ENCODE assay signal across 24 mouse cellular contexts in genomic region chr1:163129129-163129900, GRCm38 (mm10). TPM values are rescaled to one million over a fixed set of nuclear protein-coding genes. Genes with fewer than 3 reads are reported as not detected.
A peak's percentile ranks its signal among the peaks of the same experiment; 100 is the strongest.
DNase-seq lines count a peak whose midpoint lies in the region; ATAC-seq lines count a peak whose summit lies in the region.
"Had no signal": no experiment of that assay in that cellular context is flagged by ENCODE, and none has a peak within 500 bp of the region (broad histone marks: within the 10 kb centered on the region; RNA-seq: fewer than 3 reads in every experiment).

No protein-coding gene starts in this region.

- WGBS in embryonic facial prominence, embryonic 14.5 days = 37% methylated on average over 9 of the region's 9 CpGs

- H3K27me3 ChIP-seq in embryonic facial prominence, embryonic 14.5 days (replicated peaks; ENCODE audit: control insufficient read depth, insufficient read depth, low read length) = no peaks in the 10 kb centered on the region
- H3K27me3 ChIP-seq: heart, embryonic 15.5 days; kidney, embryonic 15.5 days; limb, embryonic 15.5 days; neural tube, embryonic 12.5 days had no signal

- peaks cover 24% of the 10 kb centered on the region for H3K4me1 ChIP-seq in embryonic facial prominence, embryonic 14.5 days (ENCODE audit: control insufficient read depth, insufficient read depth, low read length)
- H3K4me1 ChIP-seq: heart, embryonic 15.5 days; hindbrain, embryonic 10.5 days; kidney, embryonic 15.5 days; neural tube, embryonic 12.5 days had no signal

- peak overlapping the region; percentile 59; the same call in 1 of the 2 replicates for H3K27ac ChIP-seq in embryonic facial prominence, embryonic 14.5 days (replicated peaks; ENCODE audit: low read depth, low read length)
- H3K27ac ChIP-seq: gastrocnemius, adult 2 months; heart, embryonic 15.5 days; hindbrain, embryonic 10.5 days; kidney, embryonic 15.5 days; neural tube, embryonic 12.5 days; stomach, postnatal 0 days had no signal

- H3K4me2 ChIP-seq in embryonic facial prominence, embryonic 14.5 days (ENCODE audit: low read depth, low read length) = peak overlapping the region; percentile 16; the same call in 1 of the 2 replicates
- H3K4me2 ChIP-seq: heart, embryonic 15.5 days; kidney, embryonic 15.5 days; limb, embryonic 15.5 days; neural tube, embryonic 12.5 days had no signal

- no peaks in the 10 kb centered on the region for H3K36me3 ChIP-seq in embryonic facial prominence, embryonic 14.5 days (ENCODE audit: control insufficient read depth, insufficient read depth, low read length)
- H3K36me3 ChIP-seq: heart, embryonic 15.5 days; hindbrain, embryonic 10.5 days; kidney, embryonic 15.5 days; limb, embryonic 15.5 days; neural tube, embryonic 12.5 days had no signal

- DNase-seq in embryo, embryonic 10 days (ENCODE audit: low spot score) = peak; percentile 40
- no peak for DNase-seq in embryo, embryonic 9.5 days (ENCODE audit: extremely low spot score)
- DNase-seq in layer of hippocampus, adult 9-11 months = peak; percentile 9
- DNase-seq in layer of hippocampus, adult 11-12 months (ENCODE audit: low spot score) = no peak
- peak; percentile 92 for DNase-seq in embryonic facial prominence, embryonic 14.5 days (ENCODE audit: low spot score)
- DNase-seq in telencephalon, adult 2 months (ENCODE audit: low read depth, low spot score) = peak; percentile 26
- DNase-seq in ovary, adult 18-20 months (ENCODE audit: low spot score) = no peak
- DNase-seq in c-Kit-positive CD71-positive TER-119-positive erythroid progenitor cells, embryonic 14.5 days (ENCODE audit: low spot score) = no peak
- DNase-seq: adrenal gland, adult 2 months; cerebellum, adult 18-20 months; cerebellum, postnatal 36 days; gastrocnemius, adult 2 months; heart, adult 11 months; liver, postnatal 0 days; right cerebral cortex, postnatal 14 days; thymus, postnatal 36 days had no signal

- H3K4me3 ChIP-seq in embryonic facial prominence, embryonic 14.5 days (ENCODE audit: low read depth, low read length) = no peak overlapping the region
- H3K4me3 ChIP-seq: gastrocnemius, adult 2 months; heart, embryonic 15.5 days; hindbrain, embryonic 10.5 days; kidney, embryonic 15.5 days; limb, embryonic 15.5 days; neural tube, embryonic 12.5 days had no signal

- H3K9ac ChIP-seq in embryonic facial prominence, embryonic 14.5 days (ENCODE audit: low read depth, low read length) = no peak overlapping the region
- H3K9ac ChIP-seq: heart, embryonic 15.5 days; kidney, embryonic 15.5 days; limb, embryonic 15.5 days; liver, postnatal 0 days; neural tube, embryonic 12.5 days had no signal

- H3K9me3 ChIP-seq in embryonic facial prominence, embryonic 14.5 days (ENCODE audit: control insufficient read depth, low read length) = no peaks in the 10 kb centered on the region
- H3K9me3 ChIP-seq: heart, embryonic 15.5 days; hindbrain, embryonic 10.5 days; kidney, embryonic 15.5 days; limb, embryonic 15.5 days; neural tube, embryonic 12.5 days had no signal

- ATAC-seq in embryonic facial prominence, embryonic 14.5 days (ENCODE audit: low read depth) = no peak
- ATAC-seq: liver, postnatal 0 days had no signal

RNA-seq across cellular contexts. Expression of gene Mroh9, which starts 43.8 kb away (rescaled TPM):
- 0.06 and 0.09 TPM in 2 replicates for polyA plus RNA-seq in embryonic facial prominence, embryonic 14.5 days (2014; fragmentation: Nextera tagmentation; extraction: Ambion mirVana)
- polyA plus RNA-seq: adrenal gland, adult 2 months; heart, embryonic 15.5 days; hindbrain, embryonic 10.5 days; intestine, embryonic 14.5 days; kidney, embryonic 15.5 days; large intestine, adult 2 months; limb, embryonic 15.5 days; liver, postnatal 0 days; neural tube, embryonic 12.5 days; stomach, postnatal 0 days had no signal

Comparison
In these comparisons a context has a peak if more than half of its experiments do, and no peak if none do; other contexts are left out.
1. DNase-seq: peak in embryo, embryonic 10 days (single experiment), layer of hippocampus, adult 9-11 months (single experiment), embryonic facial prominence, embryonic 14.5 days (single experiment) and telencephalon, adult 2 months (single experiment); none in embryo, embryonic 9.5 days (single experiment), layer of hippocampus, adult 11-12 months (single experiment), ovary, adult 18-20 months (single experiment) and c-Kit-positive CD71-positive TER-119-positive erythroid progenitor cells, embryonic 14.5 days (single experiment).